Mouse (Mus musculus): ENCODE measurements around the gene Pcsk4. TPM values are rescaled to one million over a fixed set of nuclear protein-coding genes. Genes with fewer than 3 reads are reported as not detected.

The Pcsk4 gene
- polyA plus RNA-seq, 1 experiment from 2014 or later, result 3.0 TPM

GRCm38 (mm10) chr10:80317011-80317410 is 12.3 kb downstream of the Pcsk4 start:
- ATAC-seq, result no peak
- Histone ChIP-seq H3K4me1 (peaks cover 71% of the 10 kb centered on the region), H3K27me3 (0 out of 2 replicates have a peak, but pooled peaks cover 3% of the 10 kb centered on the region), H3K4me2 (peak overlapping the region; percentile 22; the same call in 1 of the 2 replicates), H3K4me3 (no peak overlapping the region), H3K36me3 (ENCODE audit: poor library complexity, severe bottlenecking) (peaks cover 69% of the 10 kb centered on the region), H3K9me3 (replicated peaks) (no peaks in the 10 kb centered on the region), H3K9ac (no peak overlapping the region), H3K27ac (peak overlapping the region; percentile 52; the same call in 1 of the 2 replicates)
- 68% methylated on average over 9 of the region's 10 CpGs for WGBS

GRCm38 (mm10) chr10:80316359-80316781 is 12.9 kb downstream of the Pcsk4 start:
- Histone ChIP-seq H3K27me3 (0 out of 2 replicates have a peak, but pooled peaks cover 3% of the 10 kb centered on the region), H3K4me3 (no peak overlapping the region), H3K4me1 (peaks cover 71% of the 10 kb centered on the region), H3K36me3 (ENCODE audit: poor library complexity, severe bottlenecking) (peaks cover 75% of the 10 kb centered on the region), H3K9me3 (replicated peaks) (no peaks in the 10 kb centered on the region), H3K9ac (peak overlapping the region; percentile 46; the same call in 1 of the 2 replicates), H3K4me2 (peak overlapping the region; percentile 22; the same call in 1 of the 2 replicates), H3K27ac (peak overlapping the region; percentile 52)
- ATAC-seq, result peak; percentile 48
- WGBS, result 28% methylated on average over 11 of the region's 11 CpGs

DNA sequence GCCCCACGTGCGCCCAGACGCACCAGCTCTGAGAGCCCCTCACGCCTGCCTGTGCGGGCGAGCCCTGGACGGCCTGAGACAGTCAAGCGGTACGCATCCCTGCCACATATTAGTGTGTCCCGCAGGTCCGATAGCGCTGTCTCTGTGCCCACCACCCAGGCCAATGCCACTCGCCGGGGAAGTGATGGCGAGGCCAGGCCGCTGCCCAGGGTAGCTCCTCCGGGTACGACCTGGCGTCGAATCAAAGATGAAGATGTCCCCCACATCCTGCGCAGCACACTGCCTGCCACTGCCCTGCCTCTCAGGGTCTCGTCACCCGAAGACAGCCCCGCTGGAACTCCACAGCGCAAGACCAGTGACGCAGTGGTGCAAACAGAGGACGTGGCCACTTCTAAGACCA is 14.0 kb downstream of the Pcsk4 start:
- H3K27me3 ChIP-seq, result 0 out of 2 replicates have a peak, but pooled peaks cover 3% of the 10 kb centered on the region
- H3K27ac ChIP-seq, result no peak overlapping the region
- H3K4me2 ChIP-seq, result no peak overlapping the region
- H3K4me1 ChIP-seq, result peaks cover 68% of the 10 kb centered on the region
- peaks cover 86% of the 10 kb centered on the region for H3K36me3 ChIP-seq (ENCODE audit: poor library complexity, severe bottlenecking)
- 0 out of 2 replicates have a peak overlapping the region, but pooled peaks have one; percentile 46 for H3K9ac ChIP-seq
- H3K9me3 ChIP-seq (replicated peaks), result no peaks in the 10 kb centered on the region
- no peak for ATAC-seq
- no peak overlapping the region for H3K4me3 ChIP-seq
- 63% methylated on average over 27 of the region's 27 CpGs for WGBS

GRCm38 (mm10) chr10:80314494-80315001 is 14.8 kb downstream of the Pcsk4 start:
- Histone ChIP-seq H3K27ac (no peak overlapping the region), H3K27me3 (0 out of 2 replicates have a peak, but pooled peaks cover 3% of the 10 kb centered on the region), H3K4me3 (no peak overlapping the region), H3K4me1 (peaks cover 63% of the 10 kb centered on the region), H3K9ac (no peak overlapping the region), H3K4me2 (no peak overlapping the region), H3K36me3 (ENCODE audit: poor library complexity, severe bottlenecking) (peaks cover 94% of the 10 kb centered on the region), H3K9me3 (replicated peaks) (no peaks in the 10 kb centered on the region)
- ATAC-seq, result no peak
- WGBS, result 59% methylated on average over 15 of the region's 16 CpGs

GRCm38 (mm10) chr10:80313627-80314201 is 15.6 kb downstream of the Pcsk4 start:
- no peak overlapping the region for H3K4me2 ChIP-seq
- peaks cover 100% of the 10 kb centered on the region for H3K36me3 ChIP-seq (ENCODE audit: poor library complexity, severe bottlenecking)
- WGBS, result 71% methylated on average over 20 of the region's 20 CpGs
- no peak overlapping the region for H3K27ac ChIP-seq
- H3K4me1 ChIP-seq, result peaks cover 54% of the 10 kb centered on the region
- ATAC-seq, result no peak
- 0 out of 2 replicates have a peak, but pooled peaks cover 3% of the 10 kb centered on the region for H3K27me3 ChIP-seq
- no peaks in the 10 kb centered on the region for H3K9me3 ChIP-seq (replicated peaks)
- H3K9ac ChIP-seq, result no peak overlapping the region
- H3K4me3 ChIP-seq, result no peak overlapping the region

- no peak overlapping the region for H3K4me2 ChIP-seq
- no peak overlapping the region for H3K4me3 ChIP-seq
- no peak overlapping the region for H3K27ac ChIP-seq
- H3K9ac ChIP-seq, result no peak overlapping the region
- peaks cover 50% of the 10 kb centered on the region for H3K4me1 ChIP-seq
- H3K36me3 ChIP-seq (ENCODE audit: poor library complexity, severe bottlenecking), result peaks cover 100% of the 10 kb centered on the region
- ATAC-seq, result no peak
- WGBS, result 79% methylated on average over 54 of the region's 54 CpGs
- H3K9me3 ChIP-seq (replicated peaks), result no peaks in the 10 kb centered on the region
- 0 out of 2 replicates have a peak, but pooled peaks cover 3% of the 10 kb centered on the region for H3K27me3 ChIP-seq
These were observed 16.5 kb downstream of the Pcsk4 start for GRCm38 (mm10) chr10:80312586-80313504.

DNA sequence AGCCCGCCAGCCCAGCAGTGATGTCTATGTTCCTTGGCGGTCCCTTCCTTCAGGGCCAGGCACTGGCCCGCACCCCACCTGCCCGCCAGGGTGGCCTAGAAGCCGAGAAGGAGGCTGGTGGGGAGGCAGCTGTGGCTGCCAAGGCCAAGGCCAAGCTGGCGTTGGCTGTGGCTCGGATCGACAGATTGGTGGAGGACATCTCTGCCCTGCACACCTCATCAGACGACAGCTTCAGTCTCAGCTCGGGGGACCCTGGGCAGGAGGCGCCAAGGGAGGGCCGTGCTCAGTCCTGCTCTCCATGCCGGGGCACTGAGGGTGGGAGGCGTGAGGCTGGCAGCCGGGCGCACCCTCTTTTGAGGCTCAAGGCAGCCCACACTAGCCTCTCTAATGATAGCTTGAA is 17.7 kb downstream of the Pcsk4 start:
- peaks cover 100% of the 10 kb centered on the region for H3K36me3 ChIP-seq (ENCODE audit: poor library complexity, severe bottlenecking)
- 0 out of 2 replicates have a peak, but pooled peaks cover 3% of the 10 kb centered on the region for H3K27me3 ChIP-seq
- no peaks in the 10 kb centered on the region for H3K9me3 ChIP-seq (replicated peaks)
- ATAC-seq, result no peak
- H3K4me2 ChIP-seq, result no peak overlapping the region
- WGBS, result 91% methylated on average over 15 of the region's 16 CpGs
- H3K4me1 ChIP-seq, result peaks cover 39% of the 10 kb centered on the region
- H3K27ac ChIP-seq, result no peak overlapping the region
- H3K4me3 ChIP-seq, result no peak overlapping the region
- no peak overlapping the region for H3K9ac ChIP-seq

- peak overlapping the region; percentile 40; the same call in 1 of the 2 replicates for H3K9ac ChIP-seq
- H3K36me3 ChIP-seq (ENCODE audit: poor library complexity, severe bottlenecking), result peaks cover 84% of the 10 kb centered on the region
- H3K27me3 ChIP-seq, result no peaks in the 10 kb centered on the region
- no peaks in the 10 kb centered on the region for H3K9me3 ChIP-seq (replicated peaks)
- peak overlapping the region; percentile 35 for H3K4me2 ChIP-seq
- WGBS, result 32% methylated on average over 25 of the region's 25 CpGs
- no peak overlapping the region for H3K27ac ChIP-seq
- H3K4me1 ChIP-seq, result peaks cover 59% of the 10 kb centered on the region
- H3K4me3 ChIP-seq, result peak overlapping the region; percentile 14
- no peak for ATAC-seq
These were observed 24.4 kb downstream of the Pcsk4 start for GRCm38 (mm10) chr10:80304862-80305261.

GRCm38 (mm10) chr10:80304458-80304857 is 24.8 kb downstream of the Pcsk4 start:
- peaks cover 80% of the 10 kb centered on the region for H3K36me3 ChIP-seq (ENCODE audit: poor library complexity, severe bottlenecking)
- H3K27me3 ChIP-seq, result no peaks in the 10 kb centered on the region
- no peaks in the 10 kb centered on the region for H3K9me3 ChIP-seq (replicated peaks)
- ATAC-seq, result no peak
- H3K4me3 ChIP-seq, result peak overlapping the region; percentile 14; the same call in 1 of the 2 replicates
- H3K27ac ChIP-seq, result no peak overlapping the region
- peak overlapping the region; percentile 35 for H3K4me2 ChIP-seq
- peaks cover 63% of the 10 kb centered on the region for H3K4me1 ChIP-seq
- peak overlapping the region; percentile 40; the same call in 1 of the 2 replicates for H3K9ac ChIP-seq
- WGBS, result 36% methylated on average over 12 of the region's 12 CpGs

DNA sequence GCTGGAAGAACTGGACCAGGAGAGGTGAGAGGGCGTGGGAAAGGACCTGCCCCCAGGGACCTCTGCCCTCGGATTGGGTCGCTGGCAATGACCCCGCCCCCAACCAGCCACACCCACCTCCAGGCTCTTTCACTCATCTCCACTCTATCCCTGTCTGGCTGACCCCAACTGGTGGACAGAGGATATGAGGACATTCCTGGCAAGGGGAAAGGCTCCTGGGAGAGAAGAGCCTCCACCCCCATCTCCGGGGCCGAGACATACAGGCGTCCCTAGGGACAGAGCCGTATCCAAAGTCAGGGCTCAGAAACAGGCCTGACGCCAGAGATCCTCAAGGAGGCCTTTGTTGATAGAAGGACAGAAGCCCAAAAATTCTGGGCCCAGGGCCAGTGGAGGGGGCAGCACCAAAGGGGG is 26.8 kb downstream of the Pcsk4 start:
- WGBS, result 21% methylated on average over 9 of the region's 9 CpGs
- peak overlapping the region; percentile 86 for H3K4me2 ChIP-seq
- H3K9ac ChIP-seq, result peak overlapping the region; percentile 99
- peak overlapping the region; percentile 26; the same call in 1 of the 2 replicates for H3K27ac ChIP-seq
- no peaks in the 10 kb centered on the region for H3K9me3 ChIP-seq (replicated peaks)
- H3K4me1 ChIP-seq, result peaks cover 78% of the 10 kb centered on the region
- ATAC-seq, result no peak
- peaks cover 60% of the 10 kb centered on the region for H3K36me3 ChIP-seq (ENCODE audit: poor library complexity, severe bottlenecking)
- H3K4me3 ChIP-seq, result peak overlapping the region; percentile 73
- H3K27me3 ChIP-seq, result no peaks in the 10 kb centered on the region

GRCm38 (mm10) chr10:80302082-80302355 is 27.3 kb downstream of the Pcsk4 start:
- Histone ChIP-seq H3K4me1 (peaks cover 83% of the 10 kb centered on the region), H3K9ac (peak overlapping the region; percentile 99), H3K36me3 (ENCODE audit: poor library complexity, severe bottlenecking) (peaks cover 55% of the 10 kb centered on the region), H3K27me3 (no peaks in the 10 kb centered on the region), H3K27ac (peak overlapping the region; percentile 98; the same call in 1 of the 2 replicates), H3K4me2 (peak overlapping the region; percentile 86), H3K4me3 (peak overlapping the region; percentile 73), H3K9me3 (replicated peaks) (no peaks in the 10 kb centered on the region)
- 62% methylated on average over 5 of the region's 5 CpGs for WGBS
- ATAC-seq, result no peak
